Mouse (Mus musculus): ENCODE data around the gene H2-D1.
"Not testable (repeated sequence)": the region's sequence is repeated elsewhere in the genome, so short reads cannot be mapped to it uniquely, and the experiment has no call there.

Gene H2-D1

DNA sequence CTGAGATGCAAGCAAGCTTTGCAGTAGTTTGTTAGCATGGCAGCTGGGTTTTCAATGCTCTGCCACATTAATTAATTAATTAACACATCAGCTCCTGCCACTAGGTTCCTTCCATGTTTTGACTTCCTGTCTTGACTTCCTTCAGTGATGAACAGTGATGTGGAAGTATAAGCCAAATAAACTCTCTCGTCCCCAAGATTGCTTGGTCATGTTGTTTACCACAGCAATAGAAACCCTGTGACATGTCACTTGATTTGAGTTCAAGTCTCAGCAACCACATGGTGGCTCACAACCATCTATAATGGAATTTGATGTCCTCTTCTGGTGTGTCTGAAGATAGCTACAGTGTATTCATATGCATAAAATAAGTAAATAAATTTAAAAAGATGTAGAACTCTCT is 5.2 kb upstream of the H2-D1 start:
- DNase-seq, result no peak

DNA sequence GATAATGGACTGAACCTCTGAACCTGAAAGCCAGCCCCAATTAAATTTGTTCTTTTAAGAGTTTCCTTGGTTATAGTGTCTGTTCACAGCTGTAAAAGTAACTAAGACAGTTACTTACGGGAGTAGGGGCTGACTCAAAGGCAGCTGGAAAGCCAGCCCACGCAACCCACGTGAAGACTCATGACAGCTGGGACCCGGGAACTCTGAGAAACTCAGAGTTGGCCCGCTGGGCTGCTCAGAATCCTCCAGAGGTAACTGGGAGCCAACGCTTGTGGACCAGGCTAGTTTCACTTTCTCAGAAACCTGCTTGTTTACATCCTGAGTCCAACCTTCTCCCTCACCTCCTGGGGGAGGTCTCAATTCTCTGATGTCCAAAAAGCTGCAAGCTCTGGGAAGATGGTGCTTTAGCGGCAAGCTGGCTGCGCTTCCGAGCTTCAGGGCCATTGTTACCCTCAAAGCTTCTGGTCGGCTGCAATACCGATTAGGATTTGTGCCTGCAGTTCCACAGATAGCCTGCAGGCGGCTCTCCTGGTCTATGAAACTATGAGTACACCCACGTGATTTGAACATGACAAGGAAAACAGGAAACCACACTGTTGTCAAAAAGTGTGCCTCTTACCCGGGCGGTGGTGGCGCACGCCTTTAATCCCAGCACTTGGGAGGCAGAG is 4.6 kb upstream of the H2-D1 start:
- DNase-seq, result peak; percentile 89

GRCm38 (mm10) chr17:35258492-35259478 is 3.7 kb upstream of the H2-D1 start:
- DNase-seq, result peak; percentile 26

DNA sequence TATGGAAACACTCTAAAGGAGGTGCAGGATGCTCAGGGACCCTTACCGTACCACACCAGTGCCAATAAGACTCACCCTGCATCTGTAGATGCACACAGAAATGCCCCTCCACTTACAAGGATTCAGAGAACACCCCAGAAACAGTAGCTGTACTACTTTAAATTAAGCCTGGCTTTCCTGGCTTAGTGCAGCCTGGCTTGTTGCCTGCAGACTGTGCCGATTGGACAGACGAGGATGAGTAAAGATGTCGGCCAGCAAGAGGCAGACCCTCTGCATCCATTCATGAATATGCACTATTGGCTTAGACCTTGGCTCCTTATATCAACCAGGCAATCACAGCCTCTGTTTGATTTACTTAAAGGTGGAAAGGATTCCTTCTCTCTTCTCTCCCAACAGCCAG is 2.9 kb upstream of the H2-D1 start:
- peak; percentile 12 for DNase-seq

DNA sequence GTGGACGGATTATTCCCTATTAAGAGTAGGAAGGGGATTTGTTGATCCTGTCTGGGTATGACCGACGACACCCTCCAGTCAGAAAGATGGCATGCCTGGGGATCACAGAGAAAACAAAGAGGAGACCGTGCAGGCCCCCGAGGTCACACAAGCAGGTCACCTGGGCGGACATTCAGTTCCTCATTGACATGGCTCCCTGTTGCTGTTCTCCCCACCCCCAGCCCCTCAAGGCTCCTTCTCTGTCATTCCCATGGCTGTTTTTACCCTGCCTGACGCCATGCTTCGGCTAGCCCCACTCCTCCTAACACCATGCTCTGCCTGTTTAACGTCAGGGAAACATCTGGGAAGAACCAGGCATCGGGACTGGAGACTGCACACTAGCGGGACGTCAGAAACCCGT is 879 bp upstream of the H2-D1 start:
- no peak for DNase-seq

- DNase-seq, result no peak
Measured at GRCm38 (mm10) chr17:35263523-35263883, 973 bp downstream of the H2-D1 start.

GRCm38 (mm10) chr17:35267399-35268086 is 5.0 kb downstream of the H2-D1 start:
- no peak for DNase-seq

DNA sequence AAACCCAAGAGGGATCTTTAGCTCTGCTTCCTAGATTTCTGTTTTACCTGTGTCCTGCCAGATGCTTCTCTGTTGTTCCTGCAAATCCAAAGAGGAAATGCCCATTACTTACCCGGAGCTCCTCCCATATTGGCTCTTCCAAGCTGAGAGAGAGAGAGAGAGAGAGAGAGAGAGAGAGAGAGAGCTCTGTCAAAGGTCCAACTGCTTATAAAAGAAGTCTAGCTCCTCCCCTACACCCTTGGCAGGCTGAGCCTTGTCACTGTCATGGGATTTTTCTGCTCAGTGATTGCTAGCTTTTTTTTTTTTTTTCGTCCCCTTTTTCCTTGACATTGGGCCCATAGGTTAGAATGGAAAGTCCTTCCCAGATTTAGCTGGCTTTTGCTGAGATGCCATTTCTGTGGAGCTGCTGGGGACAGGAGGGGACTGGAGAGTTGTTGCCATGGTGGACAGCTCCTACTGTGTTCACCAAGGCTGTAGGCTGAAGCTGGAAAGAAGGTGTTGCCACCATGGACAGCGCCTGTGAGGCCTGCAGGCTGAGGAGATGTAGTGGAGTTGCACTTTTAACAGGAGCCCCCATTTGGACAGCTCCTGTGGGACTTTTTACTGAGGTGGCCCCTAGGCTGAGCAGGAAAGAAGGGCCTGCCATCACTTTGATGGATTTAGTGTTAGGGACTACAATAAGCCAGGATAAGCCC is 7.3 kb downstream of the H2-D1 start:
- DNase-seq, result no peak

- no peak for DNase-seq
Measured at GRCm38 (mm10) chr17:35272249-35272648, 9.7 kb downstream of the H2-D1 start.

DNA sequence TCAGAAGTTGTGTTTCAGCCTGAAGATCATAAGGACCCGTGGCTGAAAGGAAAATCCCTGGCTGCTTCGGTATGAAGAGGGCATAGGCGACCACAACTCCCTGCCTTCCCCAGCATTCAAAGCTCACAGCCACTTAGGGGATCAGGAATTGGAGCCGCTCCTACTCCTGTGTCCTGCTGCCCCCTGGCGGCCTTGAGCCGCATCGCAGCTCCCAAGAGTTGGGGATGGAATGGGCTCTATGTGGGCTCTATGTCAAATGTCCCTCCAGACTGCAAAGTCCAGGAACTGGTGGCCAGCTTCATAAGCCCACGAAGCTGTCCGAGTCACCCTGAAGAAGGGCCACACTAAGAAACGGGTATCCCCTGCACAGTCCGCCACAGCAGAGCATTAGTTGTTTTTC is 12.2 kb downstream of the H2-D1 start:
- peak; percentile 64 for DNase-seq

GRCm38 (mm10) chr17:35276304-35276864 is 13.9 kb downstream of the H2-D1 start:
- no peak for DNase-seq

- no peak for DNase-seq
Measured at GRCm38 (mm10) chr17:35278049-35278448, 15.5 kb downstream of the H2-D1 start.

GRCm38 (mm10) chr17:35278957-35279688 is 16.6 kb downstream of the H2-D1 start:
- DNase-seq, result no peak

- DNase-seq, result no peak
Measured at GRCm38 (mm10) chr17:35280276-35280675, 17.7 kb downstream of the H2-D1 start.

DNA sequence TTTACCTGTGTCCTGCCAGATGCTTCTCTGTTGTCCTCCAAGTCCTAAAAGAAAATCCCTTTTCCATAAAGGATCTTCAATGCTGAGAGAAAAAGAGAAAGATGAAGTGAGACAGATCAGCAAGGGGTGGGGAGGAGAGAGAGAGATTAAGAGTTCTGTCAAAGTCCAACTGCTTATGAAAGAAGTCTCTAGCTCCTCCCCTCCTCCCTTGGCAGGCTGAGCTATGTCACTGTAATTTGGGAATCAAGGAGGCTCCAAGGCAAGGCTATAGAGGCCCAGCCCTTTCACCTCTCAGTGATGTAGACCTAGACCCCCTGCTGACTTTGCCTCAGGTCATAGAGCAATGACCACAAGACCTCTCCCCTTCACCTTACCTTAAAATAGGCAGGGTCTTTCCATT is 22.9 kb downstream of the H2-D1 start:
- DNase-seq, result no peak

- DNase-seq, result not testable (repeated sequence)
Measured at GRCm38 (mm10) chr17:35295796-35296195, 33.3 kb downstream of the H2-D1 start.

- DNase-seq, result not testable (repeated sequence)
Measured at GRCm38 (mm10) chr17:35300261-35300945, 37.9 kb downstream of the H2-D1 start.

DNA sequence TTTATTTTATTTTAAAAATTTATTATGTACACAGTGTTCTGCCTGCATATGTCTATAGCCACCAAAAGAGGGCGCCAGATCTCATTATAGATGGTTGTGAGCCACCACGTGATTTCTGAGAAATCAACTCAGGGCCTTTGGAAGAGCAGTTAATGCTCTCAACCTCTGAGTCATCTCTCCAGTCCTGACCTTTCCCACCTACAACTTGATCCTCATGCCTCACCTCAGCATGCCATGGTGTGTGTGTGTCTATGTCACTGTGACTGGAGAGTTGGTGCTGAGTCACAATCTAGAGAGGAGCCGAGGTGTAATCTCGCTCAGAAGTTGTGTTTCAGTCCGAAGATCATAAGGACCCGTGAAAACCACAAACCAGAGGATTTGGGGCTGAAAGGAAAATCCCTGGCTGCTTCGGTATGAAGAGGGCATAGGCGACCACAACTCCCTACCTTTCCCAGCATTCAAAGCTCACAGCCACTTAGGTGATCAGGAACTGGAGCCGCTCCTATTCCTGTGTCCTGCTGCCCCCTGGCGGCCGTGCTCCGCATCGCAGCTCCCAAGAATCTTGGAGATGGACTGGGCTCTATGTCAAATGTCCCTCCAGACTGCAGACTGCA is 39.2 kb downstream of the H2-D1 start:
- peak; percentile 60 for DNase-seq

DNA sequence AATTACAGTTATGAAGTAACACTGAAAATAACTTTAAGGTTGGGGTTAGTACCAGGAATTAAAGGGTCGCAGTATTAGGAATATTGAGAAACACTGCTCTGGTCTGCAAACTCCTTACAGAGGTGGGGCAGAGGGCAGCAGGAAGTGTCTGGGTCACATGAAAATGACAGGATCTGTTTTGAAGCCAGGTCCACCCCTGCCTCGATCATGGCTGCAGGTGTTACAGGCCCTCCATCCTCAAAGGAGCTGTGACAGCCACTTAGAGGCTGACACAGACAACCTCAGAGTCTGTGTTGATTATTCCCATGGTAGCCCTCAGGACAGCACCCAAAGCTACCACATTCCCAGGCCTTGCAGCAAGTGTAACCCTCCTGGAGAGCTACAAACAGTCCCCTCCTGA is 40.7 kb downstream of the H2-D1 start:
- no peak for DNase-seq

DNA sequence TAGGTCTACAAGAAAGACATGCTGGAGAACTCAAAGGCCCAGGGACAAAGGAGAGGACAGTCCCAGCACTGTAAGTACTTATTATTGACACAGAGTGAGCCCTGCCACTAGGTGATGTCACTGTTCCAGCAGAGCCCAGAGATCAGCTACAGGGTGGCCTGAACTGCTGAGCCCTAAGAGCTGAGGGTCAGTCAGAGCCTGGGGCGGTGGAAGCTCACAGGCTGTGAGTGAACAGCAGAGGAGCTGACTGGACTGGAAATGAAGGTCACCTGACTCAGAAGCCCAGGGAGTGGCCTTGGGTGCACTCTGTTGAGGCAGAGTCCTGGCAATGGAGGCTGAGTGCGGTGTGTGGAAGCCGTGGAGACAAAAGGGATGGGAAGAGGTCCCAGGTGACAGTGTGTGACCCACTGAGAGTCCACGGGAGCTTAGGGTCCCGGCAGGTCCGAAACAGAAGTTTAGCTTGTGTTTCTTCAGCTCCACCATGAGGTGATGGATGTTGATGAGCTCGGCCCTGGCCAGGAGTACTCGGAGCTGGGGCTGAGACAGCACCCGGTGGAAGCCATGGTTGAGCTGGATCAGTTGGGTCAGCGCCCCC is 41.3 kb downstream of the H2-D1 start:
- DNase-seq, result no peak

All from cerebellum, adult 11-12 months (tissue).